Mouse (Mus musculus): ENCODE results near the gene Arhgap4.

GRCm38 (mm10) chrX:73952603-73953002 is 30.9 kb upstream of the Arhgap4 start:
- TF ChIP-seq CTCF (conservative IDR thresholded peaks at IDR 0.05; ENCODE audit: low read length) (no peak), NANOG (IDR thresholded peaks at IDR 0.05; ENCODE audit: borderline replicate concordance, low read length) (no peak), POU5F1 (IDR thresholded peaks at IDR 0.05; ENCODE audit: borderline replicate concordance, low read length) (no peak)
